Mouse (Mus musculus) retina, postnatal 1 day (tissue): Measurements from ENCODE around the gene Myo15.
"Not testable (repeated sequence)": the region's sequence is repeated elsewhere in the genome, so short reads cannot be mapped to it uniquely, and the experiment has no call there.

ENCODE experiments used
- DNase-seq: peaks from one replicate; pipeline ENCODE4 v3.0.0-alpha.2; 2012

Gene Myo15

DNA sequence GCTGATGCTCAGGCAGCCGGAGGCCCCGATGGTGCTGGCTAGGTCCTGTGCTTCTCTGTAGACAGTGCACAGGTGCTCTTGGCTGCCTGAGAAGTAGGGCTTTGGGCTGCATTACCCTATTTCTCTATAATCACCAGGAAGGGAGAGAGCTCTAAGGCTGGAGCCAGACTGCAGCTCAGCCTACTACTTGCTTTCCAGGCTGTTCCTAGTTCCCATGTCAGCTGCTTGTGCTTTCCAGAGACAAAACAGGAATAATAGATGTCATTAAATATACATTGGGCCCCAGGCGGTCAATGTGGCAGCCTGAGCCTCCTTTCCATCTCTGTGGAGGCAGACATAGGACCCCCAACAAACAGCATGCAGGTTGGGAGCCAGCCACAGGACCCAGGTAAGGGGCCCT lies at the start of gene Myo15:
Gene Myo15 (plus strand): TSS at position 301 of the 400 bp plus-strand sequence.
- no peak for DNase-seq

- peak; percentile 35 for DNase-seq
These were observed 47.0 kb upstream of the Myo15 start for GRCm38 (mm10) chr11:60422046-60422668.

DNA sequence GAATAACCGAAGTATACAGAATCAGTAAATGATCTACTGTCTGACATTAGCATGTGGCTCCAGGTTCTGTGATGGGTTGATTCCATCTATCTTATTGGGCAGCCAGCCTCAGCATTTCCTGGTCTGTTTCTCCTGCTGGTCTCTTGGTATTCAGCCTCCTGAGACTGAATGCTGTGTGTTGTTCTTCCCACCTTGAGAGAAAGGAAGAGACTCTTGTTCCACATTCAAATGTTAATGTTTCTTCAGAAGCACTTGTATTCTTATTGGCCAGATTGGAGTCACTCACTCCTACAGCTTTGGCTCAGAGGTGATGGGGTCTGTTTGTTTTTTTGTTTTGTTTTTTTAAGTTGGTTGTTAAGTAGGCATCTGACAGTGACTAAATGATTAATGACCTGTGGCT lies 46.1 kb upstream of the Myo15 start:
- DNase-seq, result no peak

DNA sequence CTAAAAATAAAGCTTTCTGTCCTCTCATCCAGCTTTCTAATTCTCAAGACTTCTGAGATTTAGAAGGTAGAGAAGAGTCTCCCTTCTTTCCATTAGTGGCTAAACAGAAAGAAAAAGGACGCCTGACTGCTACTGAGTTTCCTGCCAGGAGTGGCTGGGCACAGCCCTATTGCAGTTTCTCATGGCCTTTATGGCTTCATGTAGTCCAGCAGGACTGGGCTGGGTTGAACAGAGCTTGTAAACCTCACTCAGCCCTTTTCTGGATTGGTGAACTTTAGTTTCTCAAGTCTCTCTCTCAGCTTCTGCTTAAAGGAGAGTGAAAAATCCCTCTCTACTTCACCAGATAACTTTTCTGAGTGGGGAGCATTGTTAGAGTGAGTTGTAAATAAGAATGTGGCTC lies 42.7 kb upstream of the Myo15 start:
- DNase-seq, result no peak

DNA sequence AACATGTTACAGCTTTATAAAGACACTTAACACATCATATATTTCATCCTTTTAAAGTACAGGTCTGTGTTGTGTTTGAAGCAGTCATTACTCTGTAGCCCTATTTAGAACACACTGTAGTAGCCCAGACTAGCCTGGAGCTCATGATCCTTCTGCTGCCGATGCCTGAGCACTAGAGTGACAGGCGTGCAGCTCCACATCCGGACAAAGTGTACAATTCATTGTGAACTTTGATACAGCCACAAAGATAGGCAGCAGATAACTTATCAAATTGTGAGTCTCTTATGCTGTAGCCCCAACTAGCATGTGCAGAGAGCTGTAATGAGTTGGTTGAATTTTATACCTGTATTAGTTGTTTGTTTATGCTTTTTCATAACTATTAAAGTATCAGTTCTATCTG lies 41.5 kb upstream of the Myo15 start:
- no peak for DNase-seq

DNA sequence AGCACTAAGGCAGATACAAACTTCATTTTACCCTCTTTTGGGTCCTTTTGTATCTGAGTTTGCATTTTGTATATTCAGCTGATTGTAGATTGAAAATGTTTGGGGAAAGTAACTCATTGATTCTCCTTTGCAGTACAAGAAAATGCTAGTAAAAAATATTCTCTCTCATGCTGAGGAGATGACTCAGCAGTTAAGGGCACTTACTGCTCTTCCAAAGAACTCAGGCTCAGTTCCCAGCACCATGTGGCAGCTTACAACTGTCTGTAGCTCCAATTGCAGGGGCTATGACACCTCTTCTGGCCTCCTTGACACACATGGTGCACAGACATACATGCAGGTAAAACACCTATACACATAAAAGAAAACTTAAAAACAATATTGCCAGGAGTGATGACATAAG lies 35.6 kb upstream of the Myo15 start:
- DNase-seq, result no peak

DNA sequence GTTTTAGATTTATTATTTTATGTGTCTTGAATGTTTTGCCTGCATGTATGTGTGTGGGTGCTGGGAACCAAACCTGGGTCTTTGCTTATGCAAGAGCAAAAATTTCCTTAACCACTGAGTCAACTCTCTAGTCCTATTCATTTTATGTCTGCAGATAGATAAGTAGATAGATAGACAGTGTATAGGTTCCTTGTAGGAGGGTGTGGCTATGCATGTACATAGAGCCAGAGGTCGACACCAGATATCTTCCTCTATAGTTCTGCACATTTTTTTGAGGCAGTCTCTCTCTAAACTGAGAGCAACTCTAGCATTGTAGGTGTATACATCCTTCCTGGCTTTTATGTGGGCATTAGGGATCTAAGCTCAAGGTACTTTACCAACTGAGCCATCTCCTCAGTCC lies 34.0 kb upstream of the Myo15 start:
- DNase-seq, result no peak

DNA sequence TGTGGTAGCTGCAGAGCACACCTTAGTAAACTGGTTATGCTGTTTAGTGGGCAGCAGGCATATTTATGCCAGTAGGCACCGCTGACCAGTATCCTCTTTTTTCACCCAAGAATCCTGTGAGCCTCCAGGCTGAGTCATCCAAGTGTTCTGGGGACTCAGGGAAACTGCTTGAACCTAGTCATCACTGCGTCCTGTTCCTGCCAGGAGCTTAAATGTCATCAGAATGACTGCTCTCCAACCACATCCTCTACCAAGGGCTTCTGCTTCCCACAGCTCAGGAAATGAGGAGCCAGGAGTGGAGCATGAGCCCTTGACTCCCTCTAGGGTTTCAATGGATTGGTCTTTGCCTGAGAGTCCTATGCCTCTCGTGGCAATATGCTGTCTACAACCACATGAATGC lies 32.5 kb upstream of the Myo15 start:
- DNase-seq, result no peak

DNA sequence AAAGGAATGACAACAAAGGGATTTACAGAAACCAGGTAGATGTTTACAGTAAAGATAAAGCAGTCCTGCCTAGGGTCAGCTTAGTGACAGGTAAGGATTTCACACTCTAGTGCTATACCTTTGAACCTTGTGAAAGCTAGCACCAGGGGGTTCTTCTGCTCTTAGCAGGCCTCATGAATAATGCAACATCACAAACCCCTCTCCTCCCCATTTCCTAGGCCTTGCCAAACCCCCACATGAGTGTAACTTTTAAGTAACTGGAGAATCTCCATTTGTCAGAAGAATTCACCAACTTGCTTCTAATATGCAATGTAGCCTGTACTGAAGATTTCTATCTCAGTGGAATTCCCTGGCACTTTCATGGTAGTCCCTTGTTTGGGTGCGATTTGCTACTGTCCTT lies 29.5 kb upstream of the Myo15 start:
- DNase-seq, result not testable (repeated sequence)

DNA sequence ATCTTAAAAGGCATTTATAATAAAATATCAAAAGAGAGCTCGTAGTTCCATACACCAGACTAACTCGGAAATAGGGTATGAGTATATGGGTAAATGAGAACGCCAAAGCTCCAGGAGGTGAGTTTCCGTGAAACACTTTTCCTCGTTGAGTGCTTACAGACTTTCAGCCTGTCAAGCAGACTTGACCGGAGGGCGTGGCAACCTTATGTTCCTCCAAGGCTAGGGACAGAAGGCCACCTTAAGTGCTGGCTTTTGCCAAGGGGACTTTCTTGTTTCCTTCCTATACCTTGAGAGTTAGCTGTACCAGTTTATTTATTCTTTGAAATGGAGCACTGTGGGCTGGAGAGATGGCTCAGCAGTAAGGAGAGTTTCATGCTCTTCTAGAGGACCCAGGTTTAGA lies 29.0 kb upstream of the Myo15 start:
- no peak for DNase-seq

DNA sequence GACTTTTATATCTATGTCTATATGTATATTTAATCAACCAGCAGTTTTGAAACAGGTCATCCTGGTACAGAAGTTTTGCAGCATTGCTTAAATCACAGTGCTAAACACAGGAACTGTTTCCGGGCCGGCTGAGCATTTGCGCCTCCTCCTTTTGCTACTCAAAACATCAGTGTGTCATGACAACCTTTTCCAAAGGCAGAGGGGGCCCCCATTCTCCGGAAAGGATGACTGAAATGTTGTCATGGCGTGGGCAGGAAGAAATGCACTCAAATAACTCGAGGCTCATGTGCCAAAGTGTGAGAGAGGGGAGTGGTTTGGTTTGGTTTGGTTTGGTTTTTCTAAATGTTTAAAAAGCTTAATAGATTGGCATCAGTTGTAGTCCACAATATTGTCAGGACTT lies 26.2 kb upstream of the Myo15 start:
- DNase-seq, result no peak

- DNase-seq, result no peak
These were observed 25.1 kb upstream of the Myo15 start for GRCm38 (mm10) chr11:60444007-60444406.

DNA sequence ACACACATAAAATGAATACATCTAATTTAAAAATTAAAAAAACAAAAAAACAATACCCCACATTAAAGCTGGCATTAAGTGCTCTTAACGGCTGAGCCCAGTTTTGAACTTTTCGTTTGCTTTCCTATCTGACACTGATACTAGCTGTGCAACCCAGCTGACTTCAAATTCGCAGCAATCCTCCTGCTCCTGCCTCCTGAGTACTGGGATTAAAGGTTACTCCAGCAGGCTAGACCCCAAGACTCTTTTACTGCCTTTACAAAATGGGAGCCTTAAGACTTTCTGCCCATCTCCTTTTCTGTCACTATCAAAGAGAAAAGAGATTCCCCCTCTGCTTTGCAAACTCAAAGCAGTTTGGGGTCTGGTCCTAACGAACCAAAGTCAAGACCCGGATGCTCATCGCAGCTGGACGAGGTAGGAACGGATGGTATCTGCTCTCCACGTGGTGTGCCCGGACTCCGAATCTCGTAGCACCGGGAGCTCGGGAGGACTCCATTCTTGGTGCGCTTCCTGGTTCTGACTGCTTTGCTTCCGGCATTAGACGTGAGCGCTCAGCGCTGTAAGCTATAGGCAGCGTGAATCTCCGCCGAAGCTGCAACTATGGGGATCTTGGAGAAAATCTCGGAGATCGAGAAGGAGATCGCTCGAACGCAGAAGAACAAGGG lies 14.9 kb upstream of the Myo15 start, which contains the start of gene Drg2:
Gene Drg2 (plus strand): TSS at position 512 of the 665 bp plus-strand sequence.
- DNase-seq, result peak; percentile 96

GRCm38 (mm10) chr11:60454745-60455087 lies 14.4 kb upstream of the Myo15 start:
- no peak for DNase-seq

GRCm38 (mm10) chr11:60457973-60458372 lies 11.2 kb upstream of the Myo15 start:
- DNase-seq, result peak; percentile 32

DNA sequence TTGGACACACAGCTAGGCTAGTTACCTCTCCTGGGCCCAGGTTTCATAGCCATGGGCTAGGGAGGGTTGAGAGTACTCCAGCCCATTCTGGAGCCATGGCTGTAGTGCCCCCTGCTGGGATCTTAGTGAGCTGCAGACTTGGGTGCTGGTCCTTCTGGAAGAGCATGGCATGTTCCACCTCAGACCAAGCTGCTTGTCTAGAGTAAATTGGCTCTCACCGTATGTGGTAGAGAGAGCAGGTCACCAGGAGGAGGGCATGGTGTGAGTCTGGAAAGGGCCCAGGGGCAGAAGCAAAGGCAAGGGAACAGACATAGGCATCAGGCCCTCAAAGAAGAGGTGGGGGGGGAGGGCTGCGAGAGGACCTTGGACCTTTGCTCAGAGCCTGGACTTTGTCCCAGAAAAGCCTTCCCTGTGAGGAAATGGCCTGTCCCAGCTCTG lies 3.2 kb upstream of the Myo15 start:
- DNase-seq, result peak; percentile 49

- DNase-seq, result no peak
These were observed 1.6 kb downstream of the Myo15 start for GRCm38 (mm10) chr11:60470743-60471142.

DNA sequence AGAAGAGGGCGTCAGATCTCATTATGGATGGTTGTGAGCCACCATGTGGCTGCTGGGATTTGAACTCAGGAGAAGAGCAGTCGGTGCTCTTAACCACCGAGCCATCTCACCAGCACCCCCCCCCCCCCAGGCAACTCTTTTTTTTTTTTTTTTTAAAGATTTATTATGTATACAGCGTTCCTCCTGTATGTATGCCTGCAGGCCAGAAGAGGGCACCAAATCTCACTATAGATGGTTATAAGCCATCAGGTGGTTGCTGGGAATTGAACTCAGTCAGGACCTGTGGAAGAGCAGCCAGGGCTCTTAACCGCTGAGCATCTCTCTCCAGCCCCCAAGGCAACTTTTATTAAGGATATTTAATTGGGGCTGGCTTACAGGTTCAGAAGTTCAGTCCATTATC lies 5.4 kb downstream of the Myo15 start:
- no peak for DNase-seq

DNA sequence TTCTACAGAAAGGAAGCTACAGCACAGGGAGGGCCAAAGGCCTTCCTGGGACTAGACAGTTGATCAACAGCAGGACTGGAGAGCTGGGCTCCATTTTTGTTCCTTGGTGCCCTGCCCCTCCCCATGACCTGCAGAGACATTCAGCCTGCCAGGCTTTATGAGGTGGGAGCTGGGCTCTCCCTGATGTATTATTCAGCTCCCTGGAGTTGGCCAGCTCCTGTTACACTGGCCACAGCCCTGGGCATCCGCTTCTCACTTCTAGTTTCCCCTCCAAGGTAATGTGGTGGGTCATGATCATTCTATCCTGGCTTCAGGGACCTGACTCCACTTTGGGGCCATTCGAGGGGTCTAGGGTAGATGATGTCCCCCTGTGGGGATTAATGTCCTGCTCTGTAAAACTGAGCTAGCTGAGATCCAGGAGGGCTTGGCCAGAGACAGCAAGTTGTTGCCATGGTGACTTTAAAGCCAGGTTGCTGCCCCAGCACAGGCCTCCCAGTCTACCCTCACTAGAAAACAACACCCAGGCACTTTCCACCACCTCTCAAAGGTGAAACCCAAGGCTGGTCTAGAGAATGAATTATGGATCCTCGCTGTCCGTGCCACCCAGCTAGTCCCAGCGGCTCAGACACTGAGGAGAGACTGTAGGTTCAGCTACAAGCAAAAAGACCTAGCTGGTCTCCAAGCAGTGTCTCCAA lies 6.7 kb downstream of the Myo15 start:
- DNase-seq, result no peak

DNA sequence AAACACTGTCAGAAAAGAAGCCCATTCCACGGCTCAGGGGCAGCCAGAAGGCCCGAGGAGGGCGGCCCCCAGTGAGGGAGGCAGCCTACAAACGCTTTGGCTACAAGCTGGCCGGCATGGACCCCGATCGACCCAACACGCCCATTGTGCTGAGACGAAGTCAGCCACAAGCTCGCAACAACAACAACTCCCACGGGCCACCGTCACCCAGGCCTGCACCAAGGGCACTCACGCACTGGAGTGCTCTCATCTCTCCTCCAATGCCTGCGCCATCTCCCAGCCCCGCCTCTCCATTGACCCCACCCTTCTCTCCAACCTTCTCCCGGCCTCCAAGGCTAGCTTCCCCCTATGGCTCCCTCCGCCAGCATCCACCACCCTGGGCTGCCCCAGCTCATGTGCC lies 9.0 kb downstream of the Myo15 start:
- DNase-seq, result peak; percentile 13

DNA sequence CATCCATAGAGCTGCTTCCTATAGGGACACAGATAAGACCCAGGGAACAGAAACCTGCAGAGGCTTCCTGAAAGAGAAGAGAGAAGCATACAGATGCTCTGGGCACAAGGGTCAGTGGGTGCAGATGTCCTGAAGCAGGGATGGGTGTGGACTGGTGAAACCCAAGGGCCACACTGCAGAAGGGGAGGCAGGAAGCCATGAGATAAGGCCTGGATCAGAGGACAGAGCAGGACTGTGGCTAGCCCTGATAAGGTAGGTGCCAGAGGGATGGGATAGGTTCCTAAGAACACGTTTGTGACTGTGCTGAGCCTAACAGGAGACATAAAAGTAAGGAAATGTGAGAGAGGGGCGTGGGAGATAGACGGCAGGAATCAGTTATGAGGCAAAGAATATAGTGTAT lies 17.1 kb downstream of the Myo15 start:
- no peak for DNase-seq

DNA sequence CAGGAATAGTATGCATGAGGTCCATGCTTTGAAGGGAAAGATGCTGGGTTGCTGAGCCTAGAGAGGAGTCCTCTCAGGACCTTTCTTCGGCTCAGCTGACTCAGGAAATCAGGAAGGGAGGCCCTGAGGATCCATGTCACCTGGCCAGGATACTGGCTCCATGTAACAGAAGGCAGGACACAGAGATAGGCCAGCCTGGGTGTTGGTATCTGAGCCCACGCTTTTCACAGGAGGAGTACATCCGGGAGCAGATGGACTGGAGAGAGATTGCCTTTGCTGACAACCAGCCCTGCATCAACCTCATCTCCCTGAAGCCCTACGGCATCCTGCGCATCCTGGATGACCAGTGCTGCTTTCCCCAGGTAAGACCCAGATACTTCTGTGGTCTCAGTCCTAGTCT lies 23.6 kb downstream of the Myo15 start:
- no peak for DNase-seq

DNA sequence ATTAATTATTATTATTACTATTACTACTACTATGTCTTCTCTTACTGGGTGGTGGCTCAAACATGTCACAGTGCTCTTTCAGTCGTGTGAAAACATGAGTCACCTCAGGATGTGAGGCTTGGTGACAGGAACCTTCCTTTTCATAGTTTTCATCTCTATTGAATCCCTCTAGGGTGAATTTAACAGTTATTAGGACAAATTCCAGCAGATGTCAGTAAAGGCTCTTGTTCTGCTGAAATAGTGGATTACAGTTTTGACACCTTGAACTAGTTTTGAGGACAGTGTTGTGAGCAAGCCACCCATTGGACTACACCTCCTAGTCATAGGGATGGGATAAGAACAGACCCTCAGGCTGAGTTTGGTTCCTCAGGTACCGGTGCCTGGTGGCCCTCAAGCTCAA lies 26.6 kb downstream of the Myo15 start:
- DNase-seq, result no peak

GRCm38 (mm10) chr11:60507281-60507680 lies 38.1 kb downstream of the Myo15 start:
- DNase-seq, result no peak
